Mouse (Mus musculus) limb, embryonic 14.5 days (tissue): ENCODE data around the gene Car5a. TPM values are rescaled to one million over a fixed set of nuclear protein-coding genes. Genes with fewer than 3 reads are reported as not detected.
A peak's percentile ranks its signal among the peaks of the same experiment; 100 is the strongest.

ENCODE experiments used
- ATAC-seq: fragments of 200-750 bp; cut with Nextera tagmentation; 2 replicates; pipeline ENCODE4 v1.8.0; 2017; ENCODE audit warnings: low read depth, moderate number of reproducible peaks, moderate TSS enrichment; ENCODE audit not compliant: low FRiP score
- DNase-seq: peaks from one replicate; pipeline ENCODE4 v3.0.0-alpha.2; 2015; ENCODE audit warnings: low spot score
- H3K27ac ChIP-seq: fragments of 300-500 bp; sonication (generic); replicated peaks from 2 replicates; pipeline ENCODE4 v1.5.1; 2014; ENCODE audit warnings: low read depth, mild to moderate bottlenecking, low read length, moderate library complexity, mixed read lengths
- H3K27me3 ChIP-seq: fragments of 300-500 bp; sonication (generic); 2 replicates; pipeline ENCODE4 v1.6.1; 2014; ENCODE audit warnings: low read length, mixed read lengths; ENCODE audit not compliant: control insufficient read depth, insufficient read depth
- H3K36me3 ChIP-seq: fragments of 300-500 bp; sonication (generic); 2 replicates; pipeline ENCODE4 v1.6.1; 2014; ENCODE audit warnings: mild to moderate bottlenecking, low read length, moderate library complexity, mixed read lengths; ENCODE audit not compliant: control insufficient read depth, insufficient read depth
- H3K4me1 ChIP-seq: fragments of 300-500 bp; sonication (generic); 2 replicates; pipeline ENCODE4 v1.6.1; 2014; ENCODE audit warnings: antibody characterized with exemption, low read length, mixed read lengths; ENCODE audit not compliant: control insufficient read depth, insufficient read depth
- H3K4me2 ChIP-seq: fragments of 300-500 bp; sonication (generic); replicated peaks from 2 replicates; pipeline ENCODE4 v1.6.1; 2014; ENCODE audit warnings: low read depth, mild to moderate bottlenecking, low read length, moderate library complexity; ENCODE audit not compliant: severe bottlenecking
- H3K4me3 ChIP-seq: fragments of 300-500 bp; sonication (generic); replicated peaks from 2 replicates; pipeline ENCODE4 v1.5.1; 2014; ENCODE audit warnings: low read length
- H3K9ac ChIP-seq: fragments of 300-500 bp; sonication (generic); 2 replicates; pipeline ENCODE4 v1.6.1; 2014; ENCODE audit warnings: mild to moderate bottlenecking, low read depth, low read length, moderate library complexity; ENCODE audit not compliant: severe bottlenecking
- H3K9me3 ChIP-seq: fragments of 300-500 bp; sonication (generic); 2 replicates; pipeline ENCODE4 v1.6.1; 2016; ENCODE audit warnings: low read length; ENCODE audit not compliant: control insufficient read depth
- POLR2A ChIP-seq: fragments of 200-500 bp; IDR thresholded peaks from 2 replicates; pipeline ENCODE4 v1.8.0; 2012; ENCODE audit warnings: inconsistent platforms, mild to moderate bottlenecking, moderate library complexity, borderline replicate concordance; ENCODE audit not compliant: insufficient read depth, insufficient read length; ENCODE audit errors: extremely low read depth
- WGBS: fragments of 180-500 bp; shearing (Covaris S2); extraction: QIAGEN DNeasy Blood & Tissue Kit; methylation state at CpG from one replicate; pipeline ENCODE4 v1.1.7; 2014; 5-methylcytosine and 5-hydroxymethylcytosine counted together
- polyA plus RNA-seq, 2 experiments: library from polyadenylated mRNA; depleted of rRNA in 1 of 2; stranded (reverse) in 1 of 2; unstranded in 1 of 2; fragments of >200 nt; fragmentation: Nextera tagmentation in 1 of 2; extraction: Ambion mirVana in 1 of 2; gene quantifications; 2 replicates each; pipeline versions ENCODE4 v1.2.1 to v1.2.3; 2012 to 2014

Gene Car5a
- polyA plus RNA-seq, 2 experiments, result not detected

GRCm38 (mm10) chr8:121948321-121949145, 3.8 kb upstream of the Car5a start:
- 61% methylated on average over 19 of the region's 19 CpGs for WGBS

DNA sequence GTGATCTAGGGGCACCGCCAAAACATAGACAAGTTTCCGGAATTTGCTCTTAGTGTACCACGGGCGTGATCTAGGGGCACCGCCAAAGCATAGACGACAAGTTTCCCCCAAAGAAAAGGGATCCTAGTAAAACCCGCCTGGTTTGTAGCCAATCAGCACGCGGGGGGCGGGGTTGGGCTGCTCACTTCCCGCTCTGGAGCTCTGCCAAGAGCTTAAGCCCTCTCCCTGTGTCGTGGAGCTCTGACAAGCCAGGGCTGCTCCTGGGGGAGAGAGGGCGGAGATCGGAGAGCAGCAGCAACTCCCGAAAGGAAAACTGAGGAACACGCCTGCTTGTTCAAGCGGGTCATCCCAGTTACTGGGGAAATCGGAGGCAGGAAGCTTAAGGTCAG, 3.0 kb upstream of the Car5a start:
- H3K27me3 ChIP-seq, result no peaks in the 10 kb centered on the region
- H3K4me1 ChIP-seq, result peaks cover 34% of the 10 kb centered on the region
- peak overlapping the region; percentile 87 for H3K27ac ChIP-seq
- DNase-seq (peak; percentile 97), ATAC-seq (peak; percentile 29)
- peak overlapping the region; percentile 37 for H3K4me3 ChIP-seq
- no peaks in the 10 kb centered on the region for H3K9me3 ChIP-seq
- under 1% methylated on average over 18 of the region's 18 CpGs for WGBS
- H3K36me3 ChIP-seq, result 0 out of 2 replicates have a peak, but pooled peaks cover 2% of the 10 kb centered on the region
- H3K9ac ChIP-seq, result peak overlapping the region; percentile 50
- TF ChIP-seq POLR2A, result peak; percentile 42; the same call in 1 of the 2 replicates
- H3K4me2 ChIP-seq, result peak overlapping the region; percentile 64

More at GRCm38 (mm10) chr8:121948321-121949145, 3.8 kb upstream of the Car5a start:
- Histone ChIP-seq H3K27ac (peak overlapping the region; percentile 87), H3K4me1 (peaks cover 34% of the 10 kb centered on the region), H3K9me3 (no peaks in the 10 kb centered on the region), H3K36me3 (0 out of 2 replicates have a peak, but pooled peaks cover 7% of the 10 kb centered on the region), H3K4me3 (peak overlapping the region; percentile 37), H3K4me2 (peak overlapping the region; percentile 64), H3K27me3 (no peaks in the 10 kb centered on the region), H3K9ac (peak overlapping the region; percentile 50)
- ATAC-seq, result no peak
- no peak for DNase-seq
- TF ChIP-seq POLR2A, result no peak

DNA sequence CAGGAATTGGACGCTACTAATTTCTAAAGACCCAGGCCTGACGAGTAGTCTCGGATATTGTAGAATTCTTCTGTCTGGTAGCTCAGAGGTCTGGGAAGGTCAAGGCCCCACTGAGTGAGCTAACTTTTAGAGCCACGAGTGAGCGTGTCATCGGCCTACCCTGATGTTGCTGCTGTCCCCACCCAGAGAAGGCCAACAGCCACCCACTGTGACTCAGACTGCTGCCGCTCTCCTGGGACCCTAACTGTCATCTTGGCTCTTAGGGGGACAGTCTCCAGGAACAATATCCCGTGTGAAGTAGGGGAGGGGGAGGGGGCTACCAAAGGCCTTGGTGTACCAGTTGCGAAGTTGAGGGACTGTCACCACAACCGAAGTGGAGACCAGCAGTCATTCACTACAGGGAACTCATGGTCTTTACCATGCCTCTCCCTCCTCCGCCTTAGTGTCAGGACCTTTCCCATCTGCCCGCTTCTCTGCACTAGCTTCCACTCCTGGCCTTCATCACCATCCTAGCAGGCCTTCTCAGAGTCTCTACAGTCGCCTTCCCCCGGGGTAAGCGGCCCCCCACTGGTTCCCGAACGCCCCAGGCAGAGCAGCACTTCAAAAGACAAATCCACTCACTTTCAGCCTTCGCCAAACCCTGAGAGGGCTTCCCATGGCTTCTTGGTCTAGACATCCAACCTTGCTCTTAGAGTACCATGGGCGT, 2.5 kb upstream of the Car5a start:
- TF ChIP-seq POLR2A, result no peak
- H3K4me3 ChIP-seq, result peak overlapping the region; percentile 37
- H3K9me3 ChIP-seq, result no peaks in the 10 kb centered on the region
- no peaks in the 10 kb centered on the region for H3K27me3 ChIP-seq
- H3K9ac ChIP-seq, result peak overlapping the region; percentile 50
- DNase-seq (no peak), ATAC-seq (no peak)
- H3K36me3 ChIP-seq, result no peaks in the 10 kb centered on the region
- 31% methylated on average over 19 of the region's 19 CpGs for WGBS
- peak overlapping the region; percentile 87 for H3K27ac ChIP-seq
- peak overlapping the region; percentile 64 for H3K4me2 ChIP-seq
- peaks cover 32% of the 10 kb centered on the region for H3K4me1 ChIP-seq

- no peak overlapping the region for H3K27ac ChIP-seq
- no peak overlapping the region for H3K4me2 ChIP-seq
- no peak overlapping the region for H3K4me3 ChIP-seq
- ATAC-seq (no peak), DNase-seq (no peak)
- no peaks in the 10 kb centered on the region for H3K27me3 ChIP-seq
- H3K9me3 ChIP-seq, result no peaks in the 10 kb centered on the region
- WGBS, result 84% methylated on average over 7 of the region's 7 CpGs
- H3K36me3 ChIP-seq, result no peaks in the 10 kb centered on the region
- H3K4me1 ChIP-seq, result peaks cover 24% of the 10 kb centered on the region
- H3K9ac ChIP-seq, result no peak overlapping the region
- TF ChIP-seq POLR2A, result no peak
Measured at GRCm38 (mm10) chr8:121946351-121946750, 1.6 kb upstream of the Car5a start.

- WGBS, result 82% methylated on average over 8 of the region's 8 CpGs
- TF ChIP-seq POLR2A, result no peak
- Histone ChIP-seq H3K4me3 (no peak overlapping the region), H3K9me3 (no peaks in the 10 kb centered on the region), H3K4me2 (no peak overlapping the region), H3K27ac (no peak overlapping the region), H3K9ac (no peak overlapping the region), H3K4me1 (peaks cover 15% of the 10 kb centered on the region), H3K27me3 (no peaks in the 10 kb centered on the region), H3K36me3 (no peaks in the 10 kb centered on the region)
- ATAC-seq (no peak), DNase-seq (no peak)
Measured at GRCm38 (mm10) chr8:121943716-121944115, 988 bp downstream of the Car5a start.
